Mouse (Mus musculus): Measurements from ENCODE around the gene Nle1. TPM values are rescaled to one million over a fixed set of nuclear protein-coding genes. Genes with fewer than 3 reads are reported as not detected.

Gene Nle1
- polyA plus RNA-seq, 1 experiment from 2014 or later, result 32.2 TPM

- H3K9me3 ChIP-seq, result no peaks in the 10 kb centered on the region
- H3K9ac ChIP-seq (replicated peaks), result no peak overlapping the region
- H3K27me3 ChIP-seq, result no peaks in the 10 kb centered on the region
- no peak overlapping the region for H3K4me3 ChIP-seq (replicated peaks)
- ATAC-seq, result no peak
- no peak overlapping the region for H3K4me2 ChIP-seq (replicated peaks)
- H3K36me3 ChIP-seq, result 0 out of 2 replicates have a peak, but pooled peaks cover 16% of the 10 kb centered on the region
- peaks cover 7% of the 10 kb centered on the region for H3K4me1 ChIP-seq (replicated peaks)
- no peak overlapping the region for H3K27ac ChIP-seq
- WGBS, result 72% methylated on average over 8 of the region's 8 CpGs
Observed at GRCm38 (mm10) chr11:82883180-82883579, 25.0 kb downstream of the Nle1 start.

GRCm38 (mm10) chr11:82877726-82878344 lies 30.4 kb downstream of the Nle1 start:
- Histone ChIP-seq H3K36me3 (peaks cover 16% of the 10 kb centered on the region; the same call in 1 of the 2 replicates), H3K4me3 (replicated peaks) (no peak overlapping the region), H3K4me1 (replicated peaks) (no peaks in the 10 kb centered on the region), H3K4me2 (replicated peaks) (no peak overlapping the region), H3K9ac (replicated peaks) (no peak overlapping the region), H3K27me3 (no peaks in the 10 kb centered on the region), H3K9me3 (no peaks in the 10 kb centered on the region), H3K27ac (0 out of 2 replicates have a peak overlapping the region, but pooled peaks have one; percentile 19)
- WGBS, result 85% methylated on average over 7 of the region's 7 CpGs
- ATAC-seq, result no peak

- ATAC-seq, result no peak
- WGBS, result 93% methylated on average over 5 of the region's 5 CpGs
Observed at GRCm38 (mm10) chr11:82875631-82876030, 32.6 kb downstream of the Nle1 start.

GRCm38 (mm10) chr11:82874924-82875323 lies 33.3 kb downstream of the Nle1 start:
- Histone ChIP-seq H3K36me3 (peaks cover 10% of the 10 kb centered on the region; the same call in 1 of the 2 replicates), H3K4me1 (replicated peaks) (peaks cover 8% of the 10 kb centered on the region), H3K27ac (no peak overlapping the region), H3K4me2 (replicated peaks) (no peak overlapping the region), H3K9ac (replicated peaks) (no peak overlapping the region), H3K9me3 (no peaks in the 10 kb centered on the region), H3K27me3 (no peaks in the 10 kb centered on the region), H3K4me3 (replicated peaks) (no peak overlapping the region)
- WGBS, result 73% methylated on average over 5 of the region's 5 CpGs
- ATAC-seq, result no peak

More at GRCm38 (mm10) chr11:82875631-82876030, 32.6 kb downstream of the Nle1 start:
- Histone ChIP-seq H3K9ac (replicated peaks) (no peak overlapping the region), H3K27ac (no peak overlapping the region), H3K4me3 (replicated peaks) (no peak overlapping the region), H3K9me3 (no peaks in the 10 kb centered on the region), H3K4me1 (replicated peaks) (peaks cover 4% of the 10 kb centered on the region), H3K27me3 (no peaks in the 10 kb centered on the region), H3K36me3 (peaks cover 10% of the 10 kb centered on the region; the same call in 1 of the 2 replicates), H3K4me2 (replicated peaks) (no peak overlapping the region)

- H3K9me3 ChIP-seq, result no peaks in the 10 kb centered on the region
- 1% methylated on average over 41 of the region's 43 CpGs for WGBS
- H3K4me1 ChIP-seq (replicated peaks), result peaks cover 12% of the 10 kb centered on the region
- no peaks in the 10 kb centered on the region for H3K27me3 ChIP-seq
- H3K4me3 ChIP-seq (replicated peaks), result peak within 1 kb of the TSS; percentile 61
- peak within 1 kb of the TSS; percentile 72 for H3K4me2 ChIP-seq (replicated peaks)
- H3K9ac ChIP-seq (replicated peaks), result peak within 1 kb of the TSS; percentile 72
- ATAC-seq, result peak; percentile 97
- no peak within 1 kb of the TSS for H3K27ac ChIP-seq
- H3K36me3 ChIP-seq, result no peaks in the 10 kb centered on the region
Observed at GRCm38 (mm10) chr11:82871031-82871446, 37.2 kb downstream of the Nle1 start, which contains the start of gene Rffl. Gene Rffl, minus strand, starts transcription at chr11:82871210.

GRCm38 (mm10) chr11:82870173-82871030 lies 37.8 kb downstream of the Nle1 start:
- H3K36me3 ChIP-seq, result no peaks in the 10 kb centered on the region
- peak overlapping the region; percentile 72 for H3K4me2 ChIP-seq (replicated peaks)
- peaks cover 12% of the 10 kb centered on the region for H3K4me1 ChIP-seq (replicated peaks)
- no peaks in the 10 kb centered on the region for H3K9me3 ChIP-seq
- peak overlapping the region; percentile 61 for H3K4me3 ChIP-seq (replicated peaks)
- no peaks in the 10 kb centered on the region for H3K27me3 ChIP-seq
- 6% methylated on average over 36 of the region's 36 CpGs for WGBS
- ATAC-seq, result peak; percentile 44
- H3K27ac ChIP-seq, result no peak overlapping the region
- peak overlapping the region; percentile 72 for H3K9ac ChIP-seq (replicated peaks)

- no peaks in the 10 kb centered on the region for H3K9me3 ChIP-seq
- no peak overlapping the region for H3K9ac ChIP-seq (replicated peaks)
- H3K27ac ChIP-seq, result no peak overlapping the region
- no peaks in the 10 kb centered on the region for H3K27me3 ChIP-seq
- H3K36me3 ChIP-seq, result no peaks in the 10 kb centered on the region
- H3K4me3 ChIP-seq (replicated peaks), result peak overlapping the region; percentile 61; the same call in 1 of the 2 replicates
- peak overlapping the region; percentile 72 for H3K4me2 ChIP-seq (replicated peaks)
- WGBS, result 75% methylated on average over 9 of the region's 9 CpGs
- H3K4me1 ChIP-seq (replicated peaks), result peaks cover 12% of the 10 kb centered on the region
- no peak for ATAC-seq
Observed at GRCm38 (mm10) chr11:82869506-82870172, 38.6 kb downstream of the Nle1 start.

GRCm38 (mm10) chr11:82867956-82868355 lies 40.3 kb downstream of the Nle1 start:
- no peaks in the 10 kb centered on the region for H3K9me3 ChIP-seq
- H3K36me3 ChIP-seq, result no peaks in the 10 kb centered on the region
- H3K27ac ChIP-seq, result no peak overlapping the region
- no peaks in the 10 kb centered on the region for H3K27me3 ChIP-seq
- ATAC-seq, result no peak
- H3K4me3 ChIP-seq (replicated peaks), result no peak overlapping the region
- H3K4me2 ChIP-seq (replicated peaks), result no peak overlapping the region
- H3K4me1 ChIP-seq (replicated peaks), result peaks cover 21% of the 10 kb centered on the region
- 69% methylated on average over 5 of the region's 5 CpGs for WGBS
- no peak overlapping the region for H3K9ac ChIP-seq (replicated peaks)

- no peak for ATAC-seq
- Histone ChIP-seq H3K36me3 (no peaks in the 10 kb centered on the region), H3K9ac (replicated peaks) (no peak overlapping the region), H3K9me3 (no peaks in the 10 kb centered on the region), H3K4me2 (replicated peaks) (no peak overlapping the region), H3K27me3 (no peaks in the 10 kb centered on the region), H3K27ac (no peak overlapping the region), H3K4me1 (replicated peaks) (peaks cover 31% of the 10 kb centered on the region), H3K4me3 (replicated peaks) (no peak overlapping the region)
- WGBS, result 30% methylated on average over 7 of the region's 7 CpGs
Observed at GRCm38 (mm10) chr11:82866850-82867564, 41.2 kb downstream of the Nle1 start.

GRCm38 (mm10) chr11:82865957-82866356 lies 42.3 kb downstream of the Nle1 start:
- Histone ChIP-seq H3K4me1 (replicated peaks) (peaks cover 33% of the 10 kb centered on the region), H3K36me3 (no peaks in the 10 kb centered on the region), H3K27ac (no peak overlapping the region), H3K9me3 (no peaks in the 10 kb centered on the region), H3K9ac (replicated peaks) (no peak overlapping the region), H3K4me2 (replicated peaks) (no peak overlapping the region), H3K27me3 (no peaks in the 10 kb centered on the region), H3K4me3 (replicated peaks) (no peak overlapping the region)
- no peak for ATAC-seq
- WGBS, result 82% methylated on average over 10 of the region's 10 CpGs

- Histone ChIP-seq H3K9me3 (no peaks in the 10 kb centered on the region), H3K27ac (peak overlapping the region; percentile 39; the same call in 1 of the 2 replicates), H3K4me3 (replicated peaks) (no peak overlapping the region), H3K4me2 (replicated peaks) (no peak overlapping the region), H3K36me3 (no peaks in the 10 kb centered on the region), H3K4me1 (replicated peaks) (peaks cover 25% of the 10 kb centered on the region), H3K27me3 (no peaks in the 10 kb centered on the region), H3K9ac (replicated peaks) (no peak overlapping the region)
- WGBS, result 41% methylated on average over 4 of the region's 4 CpGs
- no peak for ATAC-seq
Observed at GRCm38 (mm10) chr11:82863488-82863931, 44.7 kb downstream of the Nle1 start.

Measured in midbrain, embryonic 13.5 days (tissue).